In genomic region chr15:99558947-99559346, GRCm38 (mm10) we compare ENCODE assay signal across 27 mouse cellular contexts. TPM values are rescaled to one million over a fixed set of nuclear protein-coding genes. Genes with fewer than 3 reads are reported as not detected.
"Had no signal": no experiment of that assay in that cellular context is flagged by ENCODE, and none has a peak within 500 bp of the region (broad histone marks: within the 10 kb centered on the region; RNA-seq: fewer than 3 reads in every experiment).

No protein-coding gene starts in this region.

- H3K36me3 ChIP-seq: limb, embryonic 12.5 days; limb, embryonic 15.5 days; liver, embryonic 12.5 days; midbrain, embryonic 12.5 days had no signal

- DNase-seq: kidney, adult 18-20 months; kidney, adult 9 months; kidney, postnatal 25 days; left cerebral cortex, postnatal 4 days; lung, adult 2 months; lung, postnatal 10 days; thymus, adult 2 months; thymus, postnatal 14 days; thymus, postnatal 4 days had no signal

- H3K9me3 ChIP-seq: limb, embryonic 12.5 days; limb, embryonic 15.5 days; liver, embryonic 12.5 days; midbrain, embryonic 12.5 days had no signal

- H3K27me3 ChIP-seq: limb, embryonic 15.5 days had no signal

- H3K27ac ChIP-seq: kidney, postnatal 0 days; limb, embryonic 12.5 days; limb, embryonic 15.5 days; liver, embryonic 12.5 days; macrophage; midbrain, embryonic 12.5 days had no signal

- H3K4me3 ChIP-seq: limb, embryonic 12.5 days; limb, embryonic 15.5 days; liver, embryonic 12.5 days; midbrain, embryonic 12.5 days had no signal

- H3K9ac ChIP-seq: limb, embryonic 12.5 days; limb, embryonic 15.5 days; liver, embryonic 12.5 days; midbrain, embryonic 12.5 days had no signal

- H3K4me1 ChIP-seq: liver, embryonic 12.5 days had no signal

- ATAC-seq: liver, embryonic 12.5 days; midbrain, embryonic 16.5 days had no signal

- H3K4me2 ChIP-seq: limb, embryonic 12.5 days; limb, embryonic 15.5 days; liver, embryonic 12.5 days; midbrain, embryonic 12.5 days had no signal

RNA-seq across cellular contexts. Expression of gene Aqp2, which starts 19.9 kb away (rescaled TPM):
- total RNA-seq: layer of hippocampus, postnatal 10 days; left cerebral cortex, postnatal 4 days; megakaryocyte, adult 5-6 weeks had no signal
- polyA plus RNA-seq: intestine, embryonic 14.5 days; large intestine, adult 2 months; limb, embryonic 12.5 days; limb, embryonic 15.5 days; liver, embryonic 12.5 days; liver, embryonic 16.5 days; macrophage; midbrain, embryonic 12.5 days; midbrain, embryonic 16.5 days; neural tube, embryonic 11.5 days; neural tube, embryonic 14.5 days; small intestine, adult 2 months; stomach, embryonic 16.5 days had no signal

RNA-seq across cellular contexts. Expression of gene Faim2, which starts 31.0 kb away (rescaled TPM):
- polyA plus RNA-seq: macrophage had no signal

RNA-seq across cellular contexts. Expression of gene Aqp5, which starts 31.6 kb away (rescaled TPM):
- total RNA-seq: layer of hippocampus, adult 8-10 months; megakaryocyte, adult 5-6 weeks had no signal
- polyA plus RNA-seq: limb, embryonic 12.5 days; macrophage; stomach, embryonic 16.5 days had no signal

RNA-seq across cellular contexts. Expression of gene Aqp6, which starts 42.3 kb away (rescaled TPM):
- total RNA-seq: layer of hippocampus, postnatal 10 days; left cerebral cortex, postnatal 4 days; megakaryocyte, adult 5-6 weeks had no signal
- polyA plus RNA-seq: intestine, embryonic 14.5 days; large intestine, adult 2 months; limb, embryonic 12.5 days; limb, embryonic 15.5 days; liver, embryonic 12.5 days; liver, embryonic 16.5 days; lung, adult 2 months; macrophage; small intestine, adult 2 months; spleen, adult 2 months; stomach, embryonic 16.5 days had no signal
